Mouse (Mus musculus) embryonic facial prominence, embryonic 15.5 days (tissue): ENCODE measurements at regions not wholly inside any gene's neighbourhood (a gene's known extent, or its start where the extent isn't known, plus 50 kb on each side); places are given as distances from the start of the nearest gene placed in this dataset.

Experiments
- ATAC-seq: fragments of 200-750 bp; cut with Nextera tagmentation; 2 replicates; pipeline ENCODE4 v1.8.0; 2017; ENCODE audit warnings: low read depth, moderate TSS enrichment; ENCODE audit not compliant: insufficient number of reproducible peaks, low FRiP score, low TSS enrichment
- H3K27ac ChIP-seq: fragments of 300-500 bp; sonication (generic); replicated peaks from 2 replicates; pipeline ENCODE4 v1.5.1; 2015; ENCODE audit warnings: mild to moderate bottlenecking, inconsistent platforms
- H3K27me3 ChIP-seq: fragments of 300-500 bp; sonication (generic); 2 replicates; pipeline ENCODE4 v1.6.1; 2015; ENCODE audit warnings: inconsistent platforms
- H3K36me3 ChIP-seq: fragments of 300-500 bp; sonication (generic); 2 replicates; pipeline ENCODE4 v1.6.1; 2015; ENCODE audit warnings: mild to moderate bottlenecking, inconsistent platforms
- H3K4me1 ChIP-seq: fragments of 300-500 bp; sonication (generic); 2 replicates; pipeline ENCODE4 v1.6.1; 2015; ENCODE audit warnings: inconsistent platforms
- H3K4me2 ChIP-seq: fragments of 300-500 bp; sonication (generic); replicated peaks from 2 replicates; pipeline ENCODE4 v1.6.1; 2015; ENCODE audit warnings: mild to moderate bottlenecking, inconsistent platforms
- H3K4me3 ChIP-seq: fragments of 300-500 bp; sonication (generic); replicated peaks from 2 replicates; pipeline ENCODE4 v1.5.1; 2015; ENCODE audit warnings: mild to moderate bottlenecking, inconsistent platforms
- H3K9ac ChIP-seq: fragments of 300-500 bp; sonication (generic); 2 replicates; pipeline ENCODE4 v1.6.1; 2015; ENCODE audit warnings: inconsistent platforms
- H3K9me3 ChIP-seq: fragments of 300-500 bp; sonication (generic); replicated peaks from 2 replicates; pipeline ENCODE4 v1.6.1; 2016; ENCODE audit warnings: inconsistent platforms
- WGBS: fragments of 180-500 bp; shearing (Covaris S2); methylation state at CpG from one replicate; pipeline ENCODE4 v1.1.7; 2015; 5-methylcytosine and 5-hydroxymethylcytosine counted together

- Histone ChIP-seq H3K4me3 (no peak overlapping the region), H3K4me2 (no peak overlapping the region), H3K9me3 (no peaks in the 10 kb centered on the region), H3K27me3 (no peaks in the 10 kb centered on the region), H3K4me1 (no peaks in the 10 kb centered on the region), H3K27ac (no peak overlapping the region), H3K36me3 (no peaks in the 10 kb centered on the region), H3K9ac (no peak overlapping the region)
- WGBS, result 85% methylated on average over 2 of the region's 2 CpGs
- ATAC-seq, result no peak
These were observed 263.7 kb upstream of the Actbl2 start for GRCm38 (mm10) chr13:110991121-110991520.

- Histone ChIP-seq H3K4me2 (no peak overlapping the region), H3K4me1 (no peaks in the 10 kb centered on the region), H3K9me3 (no peaks in the 10 kb centered on the region), H3K27ac (no peak overlapping the region), H3K9ac (no peak overlapping the region), H3K36me3 (no peaks in the 10 kb centered on the region), H3K4me3 (no peak overlapping the region), H3K27me3 (no peaks in the 10 kb centered on the region)
- no peak for ATAC-seq
- WGBS, result 88% methylated on average over 3 of the region's 3 CpGs
These were observed 260.2 kb upstream of the Actbl2 start for GRCm38 (mm10) chr13:110994596-110994995.

GRCm38 (mm10) chr13:111002670-111003069 lies 252.1 kb upstream of the Actbl2 start:
- WGBS, result 73% methylated on average over 4 of the region's 4 CpGs
- H3K9ac ChIP-seq, result no peak overlapping the region
- H3K27me3 ChIP-seq, result no peaks in the 10 kb centered on the region

GRCm38 (mm10) chr13:111014142-111014541 lies 240.7 kb upstream of the Actbl2 start:
- Histone ChIP-seq H3K27ac (no peak overlapping the region), H3K4me2 (no peak overlapping the region), H3K9me3 (no peaks in the 10 kb centered on the region), H3K4me1 (no peaks in the 10 kb centered on the region), H3K27me3 (no peaks in the 10 kb centered on the region), H3K9ac (no peak overlapping the region), H3K4me3 (no peak overlapping the region), H3K36me3 (no peaks in the 10 kb centered on the region)
- no peak for ATAC-seq
- WGBS, result 75% methylated on average over 4 of the region's 4 CpGs

More at GRCm38 (mm10) chr13:111002670-111003069, 252.1 kb upstream of the Actbl2 start:
- Histone ChIP-seq H3K27ac (no peak overlapping the region), H3K9me3 (no peaks in the 10 kb centered on the region), H3K4me2 (no peak overlapping the region), H3K36me3 (no peaks in the 10 kb centered on the region), H3K4me1 (no peaks in the 10 kb centered on the region), H3K4me3 (no peak overlapping the region)
- ATAC-seq, result no peak

GRCm38 (mm10) chr13:111030111-111030510 lies 224.7 kb upstream of the Actbl2 start:
- WGBS, result 51% methylated on average over 2 of the region's 2 CpGs
- no peak for ATAC-seq
- H3K9me3 ChIP-seq, result no peaks in the 10 kb centered on the region

GRCm38 (mm10) chr13:111031633-111032032 lies 223.2 kb upstream of the Actbl2 start:
- no peaks in the 10 kb centered on the region for H3K9me3 ChIP-seq
- WGBS, result 59% methylated on average over 1 of the region's 1 CpGs
- no peaks in the 10 kb centered on the region for H3K36me3 ChIP-seq
- no peak overlapping the region for H3K27ac ChIP-seq
- no peak overlapping the region for H3K4me2 ChIP-seq
- no peak overlapping the region for H3K9ac ChIP-seq
- no peaks in the 10 kb centered on the region for H3K27me3 ChIP-seq
- no peak overlapping the region for H3K4me3 ChIP-seq
- H3K4me1 ChIP-seq, result no peaks in the 10 kb centered on the region
- ATAC-seq, result no peak

More at GRCm38 (mm10) chr13:111030111-111030510, 224.7 kb upstream of the Actbl2 start:
- no peak overlapping the region for H3K4me3 ChIP-seq
- H3K27ac ChIP-seq, result no peak overlapping the region
- no peak overlapping the region for H3K4me2 ChIP-seq
- no peaks in the 10 kb centered on the region for H3K4me1 ChIP-seq
- no peaks in the 10 kb centered on the region for H3K36me3 ChIP-seq
- H3K27me3 ChIP-seq, result no peaks in the 10 kb centered on the region
- no peak overlapping the region for H3K9ac ChIP-seq

- ATAC-seq, result no peak
These were observed 211.2 kb upstream of the Actbl2 start for GRCm38 (mm10) chr13:111043637-111044036.

GRCm38 (mm10) chr13:111044328-111045002 lies 210.3 kb upstream of the Actbl2 start:
- no peaks in the 10 kb centered on the region for H3K9me3 ChIP-seq
- H3K36me3 ChIP-seq, result no peaks in the 10 kb centered on the region
- no peaks in the 10 kb centered on the region for H3K27me3 ChIP-seq
- no peak overlapping the region for H3K27ac ChIP-seq
- no peak overlapping the region for H3K4me2 ChIP-seq
- ATAC-seq, result no peak
- 59% methylated on average over 10 of the region's 10 CpGs for WGBS
- no peaks in the 10 kb centered on the region for H3K4me1 ChIP-seq
- no peak overlapping the region for H3K4me3 ChIP-seq
- H3K9ac ChIP-seq, result no peak overlapping the region

More at GRCm38 (mm10) chr13:111043637-111044036, 211.2 kb upstream of the Actbl2 start:
- Histone ChIP-seq H3K27ac (no peak overlapping the region), H3K4me1 (no peaks in the 10 kb centered on the region), H3K9me3 (no peaks in the 10 kb centered on the region), H3K4me2 (no peak overlapping the region), H3K36me3 (no peaks in the 10 kb centered on the region), H3K9ac (no peak overlapping the region), H3K4me3 (no peak overlapping the region), H3K27me3 (no peaks in the 10 kb centered on the region)
- 42% methylated on average over 2 of the region's 2 CpGs for WGBS

- H3K36me3 ChIP-seq, result no peaks in the 10 kb centered on the region
- H3K27ac ChIP-seq, result no peak overlapping the region
- no peaks in the 10 kb centered on the region for H3K9me3 ChIP-seq
- no peaks in the 10 kb centered on the region for H3K4me1 ChIP-seq
- H3K4me3 ChIP-seq, result no peak overlapping the region
- ATAC-seq, result no peak
- 37% methylated on average over 6 of the region's 6 CpGs for WGBS
- H3K27me3 ChIP-seq, result no peaks in the 10 kb centered on the region
- no peak overlapping the region for H3K9ac ChIP-seq
- no peak overlapping the region for H3K4me2 ChIP-seq
These were observed 204.7 kb upstream of the Actbl2 start for GRCm38 (mm10) chr13:111050097-111050496.

- peak overlapping the region; percentile 39; the same call in 1 of the 2 replicates for H3K27ac ChIP-seq
- ATAC-seq, result no peak
- no peaks in the 10 kb centered on the region for H3K9me3 ChIP-seq
These were observed 199.0 kb upstream of the Actbl2 start for GRCm38 (mm10) chr13:111055817-111056216.

GRCm38 (mm10) chr13:111087753-111088152 lies 167.1 kb upstream of the Actbl2 start:
- no peak overlapping the region for H3K9ac ChIP-seq
- no peaks in the 10 kb centered on the region for H3K36me3 ChIP-seq
- H3K27ac ChIP-seq, result no peak overlapping the region
- no peak overlapping the region for H3K4me2 ChIP-seq
- no peaks in the 10 kb centered on the region for H3K27me3 ChIP-seq
- 88% methylated on average over 2 of the region's 2 CpGs for WGBS
- H3K4me3 ChIP-seq, result no peak overlapping the region
- no peaks in the 10 kb centered on the region for H3K9me3 ChIP-seq
- no peaks in the 10 kb centered on the region for H3K4me1 ChIP-seq
- ATAC-seq, result no peak

More at GRCm38 (mm10) chr13:111055817-111056216, 199.0 kb upstream of the Actbl2 start:
- Histone ChIP-seq H3K9ac (no peak overlapping the region), H3K4me1 (0 out of 2 replicates have a peak, but pooled peaks cover 3% of the 10 kb centered on the region), H3K4me3 (no peak overlapping the region), H3K36me3 (no peaks in the 10 kb centered on the region), H3K27me3 (no peaks in the 10 kb centered on the region), H3K4me2 (no peak overlapping the region)
- WGBS, result 34% methylated on average over 2 of the region's 2 CpGs

GRCm38 (mm10) chr13:111096071-111096470 lies 158.7 kb upstream of the Actbl2 start:
- Histone ChIP-seq H3K4me2 (no peak overlapping the region), H3K36me3 (no peaks in the 10 kb centered on the region), H3K9ac (no peak overlapping the region), H3K27ac (no peak overlapping the region), H3K4me3 (no peak overlapping the region), H3K9me3 (no peaks in the 10 kb centered on the region), H3K27me3 (no peaks in the 10 kb centered on the region), H3K4me1 (no peaks in the 10 kb centered on the region)
- ATAC-seq, result no peak
- 74% methylated on average over 5 of the region's 5 CpGs for WGBS
